Mouse (Mus musculus) left cerebral cortex, postnatal 4 days (tissue): ENCODE results near the gene Slc26a3. TPM values are rescaled to one million over a fixed set of nuclear protein-coding genes. Genes with fewer than 3 reads are reported as not detected.
"Not testable (repeated sequence)": the region's sequence is repeated elsewhere in the genome, so short reads cannot be mapped to it uniquely, and the experiment has no call there.

Experiments
- DNase-seq: peaks from one replicate; pipeline ENCODE4 v3.0.0-alpha.2; 2022
- intact Hi-C: fragments of 180-260 bp; cut with DNase I; formaldehyde crosslinking; loops from one replicate; pipeline ENCODE4 v1.15.1; 2025
- total RNA-seq, 2 experiments: library from RNA; stranded (reverse); gene quantifications; 2 replicates each; pipeline ENCODE4 v1.2.3; 2021

Slc26a3 gene
- total RNA-seq, 2 experiments from 2014 or later = 0.16 TPM; not detected in 1

DNA sequence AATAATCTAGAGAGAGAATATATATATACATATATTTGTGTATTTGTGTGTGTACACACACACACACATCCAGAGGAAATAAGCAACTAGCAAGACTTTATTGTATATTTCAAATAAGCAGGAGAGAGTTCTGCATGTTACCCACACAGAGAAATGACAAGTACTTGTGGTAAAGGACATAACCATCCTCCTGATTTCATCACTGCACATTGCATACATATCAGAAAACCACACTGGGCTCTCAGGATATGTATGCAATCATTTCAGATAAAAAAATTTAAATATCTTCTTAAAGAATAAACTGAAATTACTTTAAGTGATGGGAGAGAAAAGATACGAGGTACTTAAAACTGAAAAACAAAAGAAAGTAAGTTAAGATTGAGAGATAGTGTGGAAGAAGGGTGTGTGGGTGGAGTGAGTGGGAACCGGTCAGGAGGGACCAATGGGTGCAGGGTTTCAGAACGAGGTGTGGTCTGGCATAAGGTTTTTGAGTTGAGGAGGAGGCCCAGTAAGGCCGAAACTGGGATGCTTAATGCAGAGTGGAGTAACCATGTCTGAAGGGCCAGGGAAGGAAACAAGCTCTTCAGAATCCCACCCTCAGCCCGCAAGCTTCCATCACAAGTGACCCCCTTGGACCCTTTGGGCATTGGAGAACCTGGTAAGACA, 14.0 kb downstream of the Slc26a3 start:
- intact Hi-C loops = no loop called here
- no peak for DNase-seq

DNA sequence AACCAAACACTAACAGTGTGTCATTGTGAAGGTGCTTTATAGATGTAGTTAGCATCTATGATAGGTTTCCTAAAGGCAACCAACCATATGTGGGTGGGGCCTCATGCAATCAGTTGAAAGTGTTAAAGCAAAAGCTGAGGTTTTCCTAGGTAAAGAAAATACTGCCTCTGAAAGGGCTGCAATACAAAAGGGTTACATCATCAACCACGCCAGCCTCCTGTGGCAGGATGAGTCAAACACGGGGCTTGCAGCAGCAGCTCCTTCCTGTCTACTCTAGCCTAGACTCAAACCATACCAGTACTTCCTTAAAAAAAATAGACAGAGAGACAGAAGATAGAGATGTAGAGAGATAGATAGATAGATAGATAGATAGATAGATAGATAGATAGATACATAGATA, 25.3 kb downstream of the Slc26a3 start:
- intact Hi-C loops = no loop called here
- DNase-seq = no peak

DNA sequence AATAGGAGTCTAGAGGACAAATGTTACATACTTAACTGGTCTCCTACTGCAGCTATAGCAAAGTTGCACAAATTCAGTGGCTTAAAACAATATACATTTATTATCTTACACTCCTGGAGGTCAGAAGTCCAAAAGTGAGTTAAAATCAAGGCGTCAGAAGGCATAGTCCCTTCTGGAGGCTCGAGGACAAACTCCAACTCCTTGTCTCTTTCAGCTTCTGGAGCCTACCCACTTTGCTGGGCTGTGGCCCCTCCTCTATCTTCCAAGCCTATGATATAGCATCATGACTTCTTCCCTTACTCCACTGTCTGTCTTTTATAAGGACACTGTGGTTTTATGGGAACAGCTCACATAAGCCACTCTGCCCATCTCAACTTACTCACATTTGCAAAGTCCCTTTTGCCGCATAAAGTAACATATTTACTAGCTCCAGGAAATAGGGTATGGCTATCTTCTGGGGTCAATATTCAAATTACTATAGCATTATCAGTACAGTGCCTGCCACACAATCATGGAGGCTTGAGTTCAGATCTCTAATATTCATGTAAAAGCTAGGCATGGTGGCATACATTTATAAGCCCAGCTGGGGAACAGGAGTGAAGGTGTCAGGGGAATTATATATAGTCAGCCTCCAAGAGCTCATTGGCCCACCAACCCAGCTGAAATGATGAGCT, 31.4 kb downstream of the Slc26a3 start:
- DNase-seq = no peak
- intact Hi-C loops = no loop called here

DNA sequence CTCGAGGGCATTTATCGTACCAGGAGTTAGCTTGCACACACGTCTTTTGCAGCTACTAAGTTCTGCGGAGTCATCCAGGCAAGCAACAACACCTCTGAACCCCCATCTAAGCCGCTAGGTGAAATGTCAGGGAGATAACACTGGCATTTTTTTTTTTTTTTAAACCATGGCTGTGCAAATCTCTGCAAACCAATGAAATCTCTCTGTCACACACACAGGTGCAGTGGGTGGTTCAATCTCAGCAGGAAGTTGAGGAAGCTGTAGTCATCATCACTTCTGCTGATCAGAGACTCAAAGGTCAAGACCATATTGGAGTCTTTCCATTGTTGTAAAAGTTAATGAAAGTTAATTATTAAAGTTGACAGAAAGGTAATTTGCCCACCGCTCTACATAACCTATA, 47.1 kb downstream of the Slc26a3 start:
- intact Hi-C loops = no loop called here
- no peak for DNase-seq

DNA sequence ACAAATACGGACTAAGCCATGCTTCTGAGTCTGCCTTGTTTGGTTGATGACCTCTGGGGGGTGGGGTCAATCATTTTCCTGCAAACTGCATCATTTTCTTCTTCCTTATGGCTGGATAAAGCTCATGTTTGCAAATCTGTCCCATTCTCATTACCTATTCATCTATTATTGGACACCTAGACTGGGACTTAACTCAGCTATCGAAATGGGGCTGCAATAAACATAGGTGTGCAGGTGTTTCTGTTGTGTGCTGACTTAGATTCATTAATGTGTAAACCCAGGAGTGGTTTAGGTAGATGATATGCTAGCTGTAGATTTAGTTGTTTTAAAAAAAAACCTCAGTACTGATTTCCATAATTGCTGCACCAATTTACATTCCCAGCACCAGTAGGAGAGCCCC, 48.9 kb downstream of the Slc26a3 start:
- intact Hi-C loops = no loop called here
- DNase-seq = no peak

DNA sequence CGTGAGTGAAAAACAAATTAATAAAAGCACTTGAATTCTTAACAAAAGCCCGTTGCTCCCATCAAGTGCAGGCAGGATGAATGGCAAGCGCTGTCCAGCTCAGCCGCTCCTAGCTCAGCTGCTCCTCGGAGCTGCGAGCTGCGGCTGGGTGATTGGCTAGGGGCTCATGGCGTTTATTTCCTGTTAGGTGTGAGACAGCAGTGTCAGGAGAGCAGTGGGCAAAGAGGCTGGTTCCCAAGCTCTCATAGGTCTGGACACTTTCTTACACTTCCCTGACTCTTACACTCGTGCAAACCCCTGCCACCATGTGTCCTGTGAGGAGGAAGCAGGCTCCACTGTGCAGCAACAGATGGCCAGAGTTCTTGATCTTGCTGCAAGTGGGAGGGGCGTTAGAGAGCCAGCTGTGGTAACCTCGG, 53.5 kb downstream of the Slc26a3 start:
- intact Hi-C loops = no loop called here
- peak; percentile 19 for DNase-seq

DNA sequence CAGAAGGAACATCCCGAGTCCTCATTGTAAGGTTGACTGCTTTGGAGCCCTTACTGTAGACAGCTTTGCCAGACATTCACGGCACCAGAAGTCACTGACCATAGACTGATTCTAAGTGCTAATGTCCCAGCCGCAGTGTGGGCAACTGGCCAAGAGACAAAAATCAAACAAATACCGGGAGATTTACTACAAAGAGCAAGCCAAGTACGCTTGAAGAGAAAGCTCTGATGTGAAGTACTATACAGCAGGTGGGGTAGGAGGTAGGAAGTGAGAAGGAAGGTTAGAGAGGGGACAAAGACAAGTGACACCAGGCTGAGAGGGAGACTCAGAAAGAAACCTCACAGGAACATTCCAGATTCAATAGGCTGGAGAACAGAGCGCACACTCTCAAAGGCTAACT, 54.2 kb downstream of the Slc26a3 start:
- intact Hi-C loops = no loop called here
- peak; percentile 9 for DNase-seq

DNA sequence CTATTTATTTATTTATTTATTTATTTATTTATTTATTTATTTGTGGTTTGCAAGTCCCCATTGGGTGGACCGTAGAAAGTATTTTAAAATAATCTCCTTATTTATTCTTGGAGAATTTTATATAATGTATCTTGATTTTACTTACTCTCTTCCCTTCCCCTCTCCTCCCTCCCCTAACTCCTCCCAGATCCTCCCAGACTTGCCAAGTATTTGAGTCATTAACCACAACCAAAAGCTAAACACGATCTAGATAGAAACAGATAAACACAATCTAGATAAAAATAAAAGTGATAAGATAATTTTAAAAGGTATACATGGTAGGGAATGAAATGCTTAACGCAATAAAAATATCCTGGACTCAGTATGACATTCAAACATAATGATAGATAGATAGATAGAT, 58.7 kb downstream of the Slc26a3 start:
- intact Hi-C loops = no loop called here
- DNase-seq = no peak

DNA sequence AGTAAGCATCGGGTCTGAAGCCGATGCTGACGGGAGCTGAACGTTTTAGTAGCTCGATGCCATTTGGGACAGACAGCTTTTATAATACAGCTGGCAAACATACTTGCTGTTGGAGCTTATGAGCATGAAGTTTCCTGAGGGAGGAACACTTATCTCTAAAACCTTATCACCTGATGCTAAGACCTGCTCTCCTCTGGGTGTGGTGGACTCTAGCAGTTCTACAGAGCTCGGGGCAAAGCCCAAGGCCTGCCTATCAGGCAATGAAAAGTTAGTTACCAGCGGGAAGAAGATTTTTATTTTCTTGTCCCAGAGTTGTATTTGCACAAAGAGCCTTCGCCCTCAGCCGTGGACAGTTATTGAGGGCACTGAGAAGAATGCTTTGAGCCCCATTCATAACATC, 65.6 kb downstream of the Slc26a3 start:
- intact Hi-C loops = no loop called here
- no peak for DNase-seq

DNA sequence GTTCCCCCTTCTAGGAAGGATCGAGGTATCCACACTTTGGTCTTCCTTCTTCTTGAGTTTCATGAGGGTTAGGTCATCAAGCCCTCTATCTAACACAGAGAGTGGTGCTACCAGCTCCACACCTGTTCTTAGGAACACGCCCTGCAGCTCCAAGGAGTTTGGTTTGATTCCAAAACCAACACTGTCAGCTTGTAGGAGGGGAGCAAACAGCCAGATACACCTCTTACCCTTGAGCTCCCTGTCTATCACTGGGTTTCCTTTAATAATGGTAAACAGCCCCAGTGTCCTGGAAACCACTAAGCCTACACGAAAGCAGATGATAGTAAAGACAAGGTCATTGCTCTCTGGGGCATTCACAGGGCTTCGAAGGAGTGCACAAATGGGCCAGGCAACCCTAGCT, 67.8 kb downstream of the Slc26a3 start:
- DNase-seq = no peak
- intact Hi-C loops = no loop called here

DNA sequence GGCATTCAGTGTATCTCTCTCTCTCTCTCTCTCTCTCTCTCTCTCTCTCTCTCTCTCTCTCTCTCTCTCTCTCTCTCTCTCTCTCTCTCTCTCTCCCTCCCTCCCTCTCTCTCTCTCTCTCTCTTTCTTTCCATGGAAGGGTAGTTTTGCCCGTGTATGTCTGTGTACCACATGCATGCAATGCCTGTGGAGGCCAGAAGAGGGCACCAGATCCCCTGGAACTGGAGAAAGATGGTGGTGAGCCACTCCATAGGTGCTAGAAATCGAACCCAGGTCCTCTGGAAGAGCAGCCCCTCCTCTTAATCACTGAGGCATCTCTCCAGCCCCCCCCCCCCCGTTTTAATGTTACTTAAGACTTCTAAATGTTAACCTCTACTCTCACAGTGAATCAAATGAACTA, 69.6 kb downstream of the Slc26a3 start:
- peak; percentile 5 for DNase-seq
- intact Hi-C loops = not testable (repeated sequence)

DNA sequence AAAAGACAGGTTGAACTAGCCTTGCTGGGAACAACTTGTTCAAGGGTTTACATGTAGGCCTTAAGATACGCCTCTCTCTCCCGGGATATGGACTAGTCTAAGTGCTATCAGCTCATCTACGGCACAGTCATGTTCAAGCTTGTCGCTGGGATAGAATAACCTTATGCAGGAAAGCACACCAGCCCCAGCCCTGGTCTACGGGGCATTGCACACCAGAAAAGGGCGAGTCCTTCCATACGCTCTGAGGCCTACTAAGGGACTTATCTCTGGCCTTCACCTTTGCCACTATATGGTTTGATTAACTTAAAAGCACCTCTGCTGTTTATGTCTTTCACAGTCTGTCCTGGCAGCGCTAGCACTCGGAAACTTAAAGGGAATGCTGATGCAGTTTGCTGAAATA, 70.7 kb downstream of the Slc26a3 start:
- intact Hi-C loops = no loop called here
- no peak for DNase-seq

DNA sequence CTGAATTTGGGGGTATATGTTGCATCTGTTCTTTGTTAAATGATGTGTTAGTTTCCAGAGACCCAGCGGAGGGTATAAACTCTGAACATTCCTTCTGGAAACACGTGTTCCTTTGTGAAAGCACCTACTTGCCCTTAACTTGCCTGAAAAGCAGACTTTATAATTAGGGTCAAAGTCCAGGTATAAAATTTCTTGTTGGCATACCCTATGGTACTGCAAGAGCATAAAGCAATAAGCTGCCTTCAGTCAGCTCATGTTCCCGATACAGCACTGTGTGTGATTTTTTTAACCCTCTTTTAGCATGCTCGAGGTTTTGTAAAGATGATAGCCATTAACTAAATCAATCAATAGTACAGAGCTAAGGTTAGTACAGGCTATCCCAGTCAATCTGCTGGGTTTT, 71.9 kb downstream of the Slc26a3 start:
- intact Hi-C loops = no loop called here
- no peak for DNase-seq

DNA sequence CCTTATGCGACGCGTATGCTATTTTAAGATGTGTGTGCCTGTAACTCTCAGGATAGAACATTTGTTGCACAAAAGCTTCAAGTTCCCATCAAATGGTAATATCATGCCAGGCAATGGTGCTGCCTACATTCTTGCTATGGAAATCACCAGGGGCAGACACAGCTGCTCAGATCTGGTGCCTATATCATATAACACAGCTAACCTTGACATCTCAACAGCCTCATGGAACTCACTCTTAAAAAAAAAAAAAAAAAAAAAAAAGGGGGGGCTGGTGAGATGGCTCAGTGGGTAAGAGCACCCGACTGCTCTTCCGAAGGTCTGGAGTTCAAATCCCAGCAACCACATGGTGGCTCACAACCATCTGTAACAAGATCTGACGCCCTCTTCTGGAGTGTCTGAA, 87.5 kb downstream of the Slc26a3 start:
- not testable (repeated sequence) for DNase-seq
- intact Hi-C loops = loop anchor here (10.0 kb wide), 1 partner anchor 103 kb away; no protein-coding TSS in a partner anchor

DNA sequence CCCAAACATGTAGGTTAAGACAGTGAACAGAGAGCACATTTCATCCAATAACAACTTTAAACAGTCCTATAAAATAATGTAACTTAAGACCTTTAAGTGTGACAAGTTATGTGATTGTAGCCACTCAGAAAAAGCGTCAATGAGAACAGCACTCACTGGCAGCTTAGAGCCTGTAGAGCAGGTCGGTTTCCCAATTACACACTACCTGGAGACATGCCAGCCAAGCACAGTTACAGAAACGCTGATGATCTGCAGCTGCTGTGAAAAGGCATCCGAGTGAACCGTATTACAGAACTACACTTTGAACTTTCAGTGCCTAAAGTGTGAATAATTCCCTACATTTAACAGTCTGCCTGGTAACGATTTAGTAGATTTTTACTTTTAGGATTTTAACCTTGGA, 95.8 kb downstream of the Slc26a3 start:
- peak; percentile 11 for DNase-seq
- intact Hi-C loops = no loop called here

DNA sequence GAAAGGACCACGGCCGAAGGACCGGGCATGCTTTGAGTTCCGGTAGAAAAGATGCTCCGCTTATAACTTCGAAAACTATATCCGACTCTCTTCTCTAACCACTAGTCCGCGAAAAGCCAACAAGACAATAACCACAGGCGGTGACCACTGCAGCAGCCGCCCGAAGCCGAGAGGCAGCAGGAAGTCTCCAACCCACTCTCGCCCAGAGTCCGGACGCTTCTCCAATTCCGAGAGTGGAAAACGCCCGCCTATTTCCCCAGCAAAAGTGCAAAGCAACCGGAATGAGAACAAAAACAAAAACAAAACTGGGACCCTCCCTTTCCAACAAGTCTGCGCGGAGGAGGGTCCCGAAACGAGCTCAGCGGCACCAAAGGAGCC, 108.3 kb downstream of the Slc26a3 start:
- intact Hi-C loops = no loop called here
- no peak for DNase-seq

DNA sequence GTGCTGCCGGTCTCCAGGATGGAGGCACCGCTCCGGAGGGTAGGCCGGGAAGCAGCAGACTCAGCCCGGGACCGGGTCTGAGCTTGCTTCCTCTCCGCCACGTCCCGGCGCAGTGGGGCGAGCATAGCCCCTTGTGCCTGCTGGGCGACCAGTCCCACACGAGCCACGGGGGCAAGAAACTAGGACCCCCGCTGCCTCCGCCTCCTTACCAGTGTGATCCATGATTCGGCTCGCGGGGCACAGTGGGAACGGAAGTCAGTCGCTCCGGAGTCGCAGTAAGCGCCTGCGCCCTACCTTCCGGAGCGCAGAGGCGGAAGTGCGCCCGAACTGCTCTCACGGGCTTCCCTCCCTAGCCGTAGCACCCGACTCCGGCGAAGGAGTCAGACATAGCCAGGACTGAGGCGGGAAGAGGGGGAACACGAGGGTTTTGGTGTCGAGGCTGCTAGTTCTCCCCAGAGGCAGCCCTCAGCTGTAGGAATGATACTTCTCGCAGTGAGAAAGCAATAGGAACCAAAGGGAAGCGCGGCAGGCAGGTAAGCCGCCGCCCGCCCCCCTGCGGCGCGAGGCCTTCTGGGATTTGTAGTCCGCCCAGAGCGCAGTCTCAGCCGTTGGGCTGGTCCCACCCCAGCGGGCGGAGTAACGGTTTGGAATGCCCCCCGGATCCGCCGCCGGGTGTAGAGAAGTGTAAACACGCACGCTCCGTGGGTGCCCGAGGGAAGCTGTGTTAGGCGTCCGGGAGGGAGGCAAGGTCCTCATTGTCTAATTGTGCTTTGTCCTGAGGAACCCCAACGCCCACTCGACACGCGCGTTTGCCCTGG, 108.9 kb downstream of the Slc26a3 start, which contains the start of gene Cbll1:
Gene Cbll1, minus strand, starts transcription at position 303 of the 818 bp plus-strand sequence.
- intact Hi-C loops = loop anchor here (10.0 kb wide), 3 partner anchors 125 to 215 kb away; partner anchors contain the start of genes Cog5, Dus4l and Gpr22
- peak; percentile 95 for DNase-seq

DNA sequence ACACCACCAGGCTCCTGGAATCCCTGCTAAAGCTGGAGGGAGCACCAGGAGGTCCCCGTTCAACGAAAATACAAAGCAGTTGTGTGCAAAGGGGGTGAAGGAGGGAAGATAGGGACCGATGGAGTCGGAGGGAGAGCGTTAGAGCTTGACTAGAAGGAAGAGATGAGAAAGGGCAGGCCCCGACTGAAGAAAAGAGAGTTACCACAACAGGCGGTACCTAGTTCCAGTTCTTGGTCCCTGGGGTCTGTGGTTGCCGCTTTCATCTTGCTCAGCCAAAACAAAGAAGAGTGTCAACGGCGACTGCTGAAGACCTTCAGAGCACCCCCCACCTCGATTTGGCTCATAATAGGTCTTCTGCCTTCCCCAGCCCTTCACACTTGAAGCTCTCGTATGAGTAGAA, 109.5 kb downstream of the Slc26a3 start:
- intact Hi-C loops = loop anchor here (10.0 kb wide), 3 partner anchors 125 to 215 kb away; partner anchors contain the start of genes Cog5, Dus4l and Gpr22
- DNase-seq = peak; percentile 34

DNA sequence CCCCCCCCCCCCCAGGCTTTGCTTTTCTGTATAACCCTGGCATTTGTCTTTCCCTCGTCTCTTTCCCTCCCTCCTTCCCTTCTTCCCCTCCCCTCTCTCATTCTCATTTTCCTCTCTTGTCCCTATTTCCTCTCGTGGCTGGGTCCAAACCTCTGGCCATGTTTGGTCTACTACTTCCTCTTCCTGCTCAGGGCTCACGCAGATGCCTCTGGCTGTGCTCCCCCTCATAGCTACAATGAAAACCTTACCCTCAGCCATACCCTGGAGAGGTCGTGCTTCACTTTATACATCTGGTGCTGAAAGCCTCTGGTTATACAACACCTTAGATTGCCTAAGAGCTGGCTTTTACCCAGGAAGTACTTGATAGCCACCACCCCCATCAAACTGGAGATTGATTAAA, 110.6 kb downstream of the Slc26a3 start:
- intact Hi-C loops = loop anchor here (10.0 kb wide), 3 partner anchors 126 to 214 kb away; partner anchors contain the start of genes Cog5, Dus4l and Gpr22
- no peak for DNase-seq

DNA sequence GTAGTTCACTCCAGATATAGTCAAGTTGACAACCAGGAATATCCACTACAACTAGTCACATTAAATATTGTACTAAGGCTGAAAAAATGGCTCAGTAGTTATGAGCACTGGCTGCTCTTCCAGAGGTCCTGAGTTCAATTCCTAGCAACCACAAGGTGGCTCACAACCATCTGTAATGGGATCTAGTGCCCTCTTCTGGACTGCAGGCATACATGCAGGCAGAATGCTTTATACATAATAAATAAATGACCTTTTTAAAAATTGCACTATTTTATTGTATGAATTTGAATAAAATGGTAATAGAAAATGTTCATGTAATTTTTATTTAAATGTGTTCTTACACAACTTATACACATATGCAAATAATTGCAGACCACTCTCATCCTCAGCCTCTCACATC, 112.5 kb downstream of the Slc26a3 start:
- no peak for DNase-seq
- intact Hi-C loops = loop anchor here (10.0 kb wide), 3 partner anchors 128 to 212 kb away; partner anchors contain the start of genes Cog5, Dus4l and Gpr22

DNA sequence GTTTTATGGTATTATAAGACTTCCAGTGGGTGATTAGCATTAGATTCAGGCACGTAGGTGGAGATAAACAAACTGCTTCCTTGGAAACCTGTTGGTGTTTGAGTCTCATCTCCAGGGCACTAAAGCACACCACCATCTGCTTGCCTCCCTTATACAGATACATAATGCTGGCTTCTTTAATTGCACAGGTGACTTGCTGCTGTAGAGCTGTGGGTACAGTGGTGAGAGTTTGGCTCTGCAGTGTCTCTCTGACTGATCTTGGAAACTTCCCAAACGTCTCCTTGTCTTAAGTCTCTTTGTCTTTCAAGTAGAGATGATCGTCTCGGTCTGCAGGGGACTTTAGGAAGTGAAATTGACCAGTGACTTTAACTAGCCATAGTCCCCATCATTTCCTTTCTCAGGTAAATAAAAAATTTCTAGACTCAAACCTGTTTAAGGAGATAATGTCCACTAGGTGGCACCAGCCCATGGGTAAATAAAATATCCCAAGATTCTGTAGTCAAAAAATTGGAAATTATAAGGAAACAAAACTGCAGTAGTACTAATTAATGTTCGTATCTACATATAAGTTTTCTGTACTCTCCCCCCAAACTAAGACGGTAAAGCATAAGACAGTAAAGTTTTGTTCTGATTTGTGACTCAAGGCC, 117.2 kb downstream of the Slc26a3 start:
- intact Hi-C loops = loop anchor here (2.0 to 10.0 kb wide), 4 partner anchors 133 to 421 kb away; partner anchors contain the start of genes Cog5, Dus4l and Gpr22
- DNase-seq = peak; percentile 18
